Mouse (Mus musculus) megakaryocyte-erythroid progenitor cell, adult 5-6 weeks (primary cell): ENCODE data around the gene Lta. TPM values are rescaled to one million over a fixed set of nuclear protein-coding genes. Genes with fewer than 3 reads are reported as not detected.

Experiments
- ATAC-seq: replicated peaks from 2 replicates; pipeline ENCODE4 v1.8.0; 2016; ENCODE audit warnings: mild to moderate bottlenecking, inconsistent platforms; ENCODE audit not compliant: severe bottlenecking, poor library complexity, low FRiP score, low TSS enrichment
- total RNA-seq, 2 experiments: library from RNA; stranded (forward) in 1 of 2; stranded (reverse) in 1 of 2; fragments of 200-1000, 215-1000 nt in 1 of 2; fragments of >200 nt in 1 of 2; fragmentation: Nextera tagmentation in 1 of 2; gene quantifications; 2 replicates each; pipeline ENCODE4 v1.2.3; 2014 to 2017

Gene Lta
- total RNA-seq, 2 experiments from 2014 or later, result not detected

GRCm38 (mm10) chr17:35164568-35165450, 40.3 kb downstream of the Lta start, which contains the start of gene Prrc2a:
Prrc2a (minus strand) TSS chr17:35164897.
- ATAC-seq, result peak; percentile 88

GRCm38 (mm10) chr17:35164218-35164567, 41.0 kb downstream of the Lta start:
- no peak for ATAC-seq

GRCm38 (mm10) chr17:35163326-35164081, 41.6 kb downstream of the Lta start:
- ATAC-seq, result no peak

DNA sequence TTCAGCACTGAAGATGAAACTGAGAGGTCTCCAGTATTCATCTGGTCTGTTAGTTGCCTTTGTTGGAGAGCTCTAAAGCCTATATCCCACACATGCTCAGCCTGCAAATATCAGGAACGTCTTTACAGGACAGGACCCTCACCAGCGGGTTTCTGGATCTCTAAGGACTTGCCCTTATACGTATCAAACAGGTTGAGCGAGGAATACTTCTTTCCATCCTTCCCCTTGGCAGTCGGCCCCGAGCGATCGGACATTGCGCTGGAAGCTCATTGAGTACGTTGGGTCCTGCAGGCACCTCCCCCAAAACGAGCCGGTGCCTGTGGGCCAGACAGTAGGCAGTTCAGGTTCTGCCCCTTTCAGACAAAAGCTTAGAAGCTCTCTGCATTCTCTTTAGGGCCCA, 42.4 kb downstream of the Lta start:
- ATAC-seq, result no peak

DNA sequence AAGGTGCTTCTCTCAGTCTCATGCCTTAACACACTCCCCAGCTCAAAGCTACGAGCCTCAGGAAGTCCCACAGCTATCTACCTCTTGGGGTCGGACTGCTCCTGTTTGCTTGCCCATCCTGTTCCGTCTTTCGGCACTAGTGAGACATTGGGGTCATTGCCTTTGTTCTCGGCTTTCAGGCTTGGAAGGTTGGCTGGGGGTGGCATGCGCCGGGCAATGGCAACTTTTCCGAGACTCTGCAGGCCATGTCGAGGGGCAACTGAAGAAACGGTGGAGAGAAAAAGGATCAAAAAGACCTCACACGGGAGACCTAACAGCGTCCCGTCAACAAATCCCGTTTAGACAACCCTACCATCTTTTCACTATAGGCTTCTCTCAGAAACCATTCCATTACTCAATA, 43.0 kb downstream of the Lta start:
- ATAC-seq, result no peak

- ATAC-seq, result no peak
Observed at GRCm38 (mm10) chr17:35161421-35161820, 43.7 kb downstream of the Lta start.

DNA sequence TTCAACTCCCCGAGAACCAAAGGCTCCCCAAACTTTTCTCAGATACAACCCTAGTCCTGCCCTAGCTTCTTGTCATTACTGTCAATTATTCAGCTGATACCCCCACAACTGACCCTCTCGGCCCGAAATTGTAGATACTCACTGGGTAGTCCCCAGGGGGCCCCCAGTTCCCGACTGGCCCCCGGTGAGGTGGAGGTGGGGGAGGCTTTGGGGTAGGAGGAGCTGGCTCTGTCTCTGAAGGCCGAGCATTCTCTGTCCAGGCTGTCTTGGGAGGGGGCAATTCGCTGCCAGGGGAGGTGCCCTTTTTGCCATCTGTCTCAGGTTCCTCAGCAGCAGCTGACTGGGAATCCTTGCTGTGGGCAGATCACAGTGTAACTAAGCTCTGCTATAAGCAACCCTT, 45.5 kb downstream of the Lta start:
- no peak for ATAC-seq

DNA sequence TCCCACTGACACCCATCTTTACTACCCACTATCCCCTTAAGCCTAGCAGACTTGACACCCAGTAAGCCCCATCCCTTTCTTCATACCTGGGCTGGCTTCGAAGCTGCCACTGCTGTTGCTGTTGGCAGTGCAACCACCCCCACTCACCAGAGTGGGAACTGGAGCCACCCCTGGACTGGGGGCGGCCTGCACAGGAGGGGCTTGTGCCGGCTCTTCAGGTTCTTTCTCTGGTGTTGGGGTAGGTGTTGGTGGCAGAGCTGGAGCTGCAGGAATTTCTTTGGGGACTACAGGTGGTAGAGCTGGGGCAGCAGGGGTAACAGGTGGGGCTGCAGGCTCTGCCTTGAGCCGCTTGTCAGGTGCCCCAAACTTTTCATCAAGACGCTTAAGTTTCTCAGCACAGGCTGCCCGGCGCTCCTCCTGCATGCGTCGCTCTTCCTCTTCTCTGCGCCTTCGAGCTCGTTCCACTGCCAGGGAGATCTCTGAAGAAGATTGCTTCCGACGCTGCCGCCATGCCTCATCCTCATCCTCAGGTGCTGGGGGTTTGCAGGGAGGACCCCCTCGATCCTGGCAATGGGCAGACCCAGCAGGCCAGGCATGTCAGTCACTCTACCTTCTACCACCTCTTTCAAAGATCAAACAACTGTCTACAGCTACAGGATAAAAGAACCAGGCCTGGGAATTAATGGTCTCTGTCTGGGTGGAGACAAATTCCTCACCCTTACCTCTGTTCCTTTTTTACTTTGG, 46.1 kb downstream of the Lta start:
- no peak for ATAC-seq

DNA sequence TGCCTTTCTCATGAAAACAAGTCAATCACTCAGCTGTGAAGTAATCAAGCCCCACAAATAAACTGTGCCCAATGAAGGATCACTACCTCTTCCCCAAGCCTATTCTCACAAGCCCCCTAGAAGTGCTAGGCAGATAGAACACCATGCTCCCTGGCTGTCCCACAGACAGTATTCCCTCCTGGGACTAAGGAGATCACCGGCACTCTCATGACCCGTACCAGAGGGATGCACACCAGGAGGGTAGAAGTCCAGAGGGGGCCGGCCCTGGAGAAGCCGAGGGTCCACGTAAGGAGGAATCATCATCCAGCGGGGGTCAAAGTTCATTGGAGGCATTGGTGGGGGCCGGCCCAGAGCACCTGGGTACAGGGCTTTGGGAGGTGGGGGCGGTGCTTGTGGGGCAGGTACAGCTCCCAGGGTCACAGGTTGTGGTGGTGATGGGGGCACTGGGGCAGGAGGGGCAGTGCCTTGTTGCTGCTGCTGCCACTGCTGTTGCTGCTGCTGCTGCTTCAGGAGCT, 47.4 kb downstream of the Lta start:
- ATAC-seq, result no peak

DNA sequence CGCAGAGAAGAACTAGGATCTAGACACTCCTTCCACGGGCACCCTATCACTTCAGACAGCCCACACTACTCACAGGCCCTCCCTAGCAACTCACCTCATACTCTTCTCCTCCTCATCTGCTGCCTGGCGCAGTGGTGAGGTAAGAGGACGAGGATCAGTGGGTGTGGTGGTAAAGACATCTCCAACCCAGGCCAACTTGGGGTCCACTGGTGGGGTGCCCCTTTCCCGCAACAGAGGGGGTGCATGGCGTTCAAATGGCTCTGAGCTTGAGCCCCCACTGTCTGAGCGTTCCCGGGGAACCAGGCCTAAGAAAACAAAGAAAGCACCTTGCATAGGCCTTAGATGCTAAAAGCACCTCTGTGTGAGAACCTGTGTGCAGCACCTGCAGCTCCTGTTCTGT, 47.9 kb downstream of the Lta start:
- no peak for ATAC-seq

- no peak for ATAC-seq
Observed at GRCm38 (mm10) chr17:35156461-35157200, 48.5 kb downstream of the Lta start.

DNA sequence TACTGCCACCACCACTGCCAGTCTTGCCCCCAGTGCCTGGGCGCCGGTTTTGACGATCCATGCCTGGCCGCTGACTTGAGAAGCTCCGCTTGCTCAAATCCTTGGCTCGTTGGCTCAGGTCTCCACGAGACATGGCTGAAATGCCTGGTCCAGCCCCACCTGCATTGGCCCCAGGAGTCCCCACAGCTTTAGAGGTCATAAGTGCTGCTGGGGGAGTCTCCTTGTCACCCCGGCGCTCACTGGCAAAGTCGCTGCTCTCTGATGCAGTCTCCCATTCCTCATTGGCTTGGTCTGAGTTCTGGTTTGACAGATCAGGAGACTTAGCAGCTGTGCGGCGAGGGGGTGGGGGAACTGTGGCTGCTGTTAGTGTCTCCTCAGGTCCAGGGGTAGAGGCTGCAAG, 49.7 kb downstream of the Lta start:
- no peak for ATAC-seq

DNA sequence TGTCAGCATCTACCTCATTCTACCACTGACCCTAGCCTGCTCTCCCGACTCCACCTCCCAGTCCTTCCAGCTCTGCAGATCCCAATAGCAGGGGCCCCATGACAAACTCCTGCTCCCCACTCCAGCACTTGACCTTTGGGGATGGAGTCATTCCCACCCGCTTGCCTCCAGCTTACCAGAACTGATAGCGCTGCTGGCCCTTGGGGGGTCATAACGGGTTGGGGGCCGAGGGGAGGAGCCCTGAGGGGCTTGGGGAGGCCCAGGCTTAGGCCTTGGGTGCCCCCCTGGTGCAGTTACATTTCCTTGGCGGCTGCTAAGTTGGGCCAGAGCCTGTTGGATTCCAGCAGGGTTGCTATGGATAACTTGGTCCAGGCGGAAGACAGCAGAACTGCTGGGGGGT, 50.5 kb downstream of the Lta start:
- no peak for ATAC-seq

DNA sequence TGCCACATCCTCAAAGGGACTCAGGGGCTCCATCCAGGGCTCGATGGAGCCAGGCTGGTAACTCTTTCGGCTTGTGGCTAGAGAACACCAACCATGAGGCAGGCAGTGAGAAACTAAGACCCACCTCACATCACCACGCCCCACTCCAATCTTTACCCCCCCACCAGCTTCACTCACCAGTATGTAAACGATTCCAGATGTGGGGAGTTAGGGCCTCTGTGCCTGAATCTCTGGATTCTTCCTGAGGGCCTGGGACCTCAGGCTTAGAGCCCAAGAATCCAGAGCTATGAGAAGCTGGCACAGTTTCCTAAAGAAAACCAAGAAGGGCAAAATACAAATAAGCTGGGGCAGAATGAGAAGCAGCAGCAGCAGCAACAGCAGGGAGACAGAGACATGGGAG, 51.2 kb downstream of the Lta start:
- no peak for ATAC-seq

Other genes starting within 250 kb of the Lta start
Only the 30 nearest of the 39 such genes appear.
- gene Sapcd1, start 177.3 kb downstream of the Lta start, total RNA-seq (2014; fragmentation: Nextera tagmentation), result 9.4 and 14.7 TPM in 2 replicates
- 4.2 TPM in 1 of 2 replicates, not detected in the other for gene Sapcd1, start 177.3 kb downstream of the Lta start, total RNA-seq (2017)
- gene Msh5, start 158.6 kb downstream of the Lta start, total RNA-seq (2014; fragmentation: Nextera tagmentation), result 10.0 and 10.6 TPM in 2 replicates
- 2.4 and 3.1 TPM in 2 replicates for gene Msh5, start 158.6 kb downstream of the Lta start, total RNA-seq (2017)
- gene Clic1, start 155.4 kb downstream of the Lta start, total RNA-seq (2014; fragmentation: Nextera tagmentation), result 126 and 137 TPM in 2 replicates
- 137 and 183 TPM in 2 replicates for gene Clic1, start 155.4 kb downstream of the Lta start, total RNA-seq (2017)
- gene Ddah2, start 146.3 kb downstream of the Lta start, total RNA-seq (2014; fragmentation: Nextera tagmentation), result 2.7 and 7.6 TPM in 2 replicates
- gene Ddah2, start 146.3 kb downstream of the Lta start, total RNA-seq (2017), result 4.6 and 21.4 TPM in 2 replicates
- not detected in 2 replicates for gene Ly6g6c, start 140.0 kb downstream of the Lta start, total RNA-seq (2014; fragmentation: Nextera tagmentation)
- gene Ly6g6c, start 140.0 kb downstream of the Lta start, total RNA-seq (2017), result not detected in 2 replicates
- 0.32 TPM in 1 of 2 replicates, not detected in the other for gene Mpig6b, start 139.2 kb downstream of the Lta start, total RNA-seq (2014; fragmentation: Nextera tagmentation)
- gene Mpig6b, start 139.2 kb downstream of the Lta start, total RNA-seq (2017), result not detected in 2 replicates
- gene Ly6g6e, start 128.4 kb downstream of the Lta start, total RNA-seq (2014; fragmentation: Nextera tagmentation), result not detected in 2 replicates
- not detected in 2 replicates for gene Ly6g6e, start 128.4 kb downstream of the Lta start, total RNA-seq (2017)
- not detected in 2 replicates for gene Ly6g6d, start 127.3 kb downstream of the Lta start, total RNA-seq (2014; fragmentation: Nextera tagmentation)
- not detected in 2 replicates for gene Ly6g6d, start 127.3 kb downstream of the Lta start, total RNA-seq (2017)
- gene Ly6g6f, start 119.7 kb downstream of the Lta start, total RNA-seq (2014; fragmentation: Nextera tagmentation), result not detected in 2 replicates
- gene Ly6g6f, start 119.7 kb downstream of the Lta start, total RNA-seq (2017), result not detected in 2 replicates
- gene Abhd16a, start 116.1 kb downstream of the Lta start, total RNA-seq (2014; fragmentation: Nextera tagmentation), result 62.9 and 76.7 TPM in 2 replicates
- gene Abhd16a, start 116.1 kb downstream of the Lta start, total RNA-seq (2017), result 38.5 and 46.7 TPM in 2 replicates
- gene Ly6g5c, start 97.1 kb downstream of the Lta start, total RNA-seq (2014; fragmentation: Nextera tagmentation), result not detected in 2 replicates
- gene Ly6g5c, start 97.1 kb downstream of the Lta start, total RNA-seq (2017), result not detected in 2 replicates
- 0.42 and 1.1 TPM in 2 replicates for gene Ly6g5b, start 89.9 kb downstream of the Lta start, total RNA-seq (2014; fragmentation: Nextera tagmentation)
- gene Ly6g5b, start 89.9 kb downstream of the Lta start, total RNA-seq (2017), result 0.99 TPM in 1 of 2 replicates, not detected in the other
- 30.4 and 31.5 TPM in 2 replicates for gene Gpank1, start 83.9 kb downstream of the Lta start, total RNA-seq (2014; fragmentation: Nextera tagmentation)
- 36.2 and 37.7 TPM in 2 replicates for gene Gpank1, start 83.9 kb downstream of the Lta start, total RNA-seq (2017)
- 340 and 451 TPM in 2 replicates for gene Csnk2b, start 83.3 kb downstream of the Lta start, total RNA-seq (2014; fragmentation: Nextera tagmentation)
- 319 and 482 TPM in 2 replicates for gene Csnk2b, start 83.3 kb downstream of the Lta start, total RNA-seq (2017)
- 0.70 and 6.3 TPM in 2 replicates for gene D17H6S53E, start 79.0 kb downstream of the Lta start, total RNA-seq (2014; fragmentation: Nextera tagmentation)
- 4.4 and 9.0 TPM in 2 replicates for gene D17H6S53E, start 79.0 kb downstream of the Lta start, total RNA-seq (2017)
- gene Apom, start 73.3 kb downstream of the Lta start, total RNA-seq (2014; fragmentation: Nextera tagmentation), result not detected in 2 replicates
- gene Apom, start 73.3 kb downstream of the Lta start, total RNA-seq (2017), result not detected in 2 replicates
- 158 TPM in 2 replicates for gene Bag6, start 70.2 kb downstream of the Lta start, total RNA-seq (2014; fragmentation: Nextera tagmentation)
- 63.3 and 105 TPM in 2 replicates for gene Bag6, start 70.2 kb downstream of the Lta start, total RNA-seq (2017)
- gene Prrc2a, start 40.5 kb downstream of the Lta start, total RNA-seq (2014; fragmentation: Nextera tagmentation), result 392 and 430 TPM in 2 replicates
- gene Prrc2a, start 40.5 kb downstream of the Lta start, total RNA-seq (2017), result 44.9 and 47.1 TPM in 2 replicates
- not detected in 2 replicates for gene Aif1, start 29.3 kb downstream of the Lta start, total RNA-seq (2014; fragmentation: Nextera tagmentation)
- gene Aif1, start 29.3 kb downstream of the Lta start, total RNA-seq (2017), result 7.4 TPM in 1 of 2 replicates, not detected in the other
- not detected in 2 replicates for gene Lst1, start 16.9 kb downstream of the Lta start, total RNA-seq (2014; fragmentation: Nextera tagmentation)
- 15.8 TPM in 1 of 2 replicates, not detected in the other for gene Lst1, start 16.9 kb downstream of the Lta start, total RNA-seq (2017)
- 5.5 and 12.6 TPM in 2 replicates for gene Ltb, start 10.9 kb downstream of the Lta start, total RNA-seq (2014; fragmentation: Nextera tagmentation)
- 1.3 TPM in 1 of 2 replicates, not detected in the other for gene Ltb, start 10.9 kb downstream of the Lta start, total RNA-seq (2017)
- gene Tnf, start 3.3 kb downstream of the Lta start, total RNA-seq (2014; fragmentation: Nextera tagmentation), result 1.8 TPM in 1 of 2 replicates, not detected in the other
- gene Tnf, start 3.3 kb downstream of the Lta start, total RNA-seq (2017), result 0.88 and 7.7 TPM in 2 replicates
- gene Gm16181, start 15.5 kb upstream of the Lta start, total RNA-seq (2014; fragmentation: Nextera tagmentation), result not detected in 2 replicates
- not detected in 2 replicates for gene Gm16181, start 15.5 kb upstream of the Lta start, total RNA-seq (2017)
- gene Atp6v1g2, start 28.3 kb upstream of the Lta start, total RNA-seq (2014; fragmentation: Nextera tagmentation), result 4.5 and 8.0 TPM in 2 replicates
- gene Atp6v1g2, start 28.3 kb upstream of the Lta start, total RNA-seq (2017), result 0.99 and 2.2 TPM in 2 replicates
- gene Nfkbil1, start 30.4 kb upstream of the Lta start, total RNA-seq (2014; fragmentation: Nextera tagmentation), result 8.8 and 10.1 TPM in 2 replicates
- gene Nfkbil1, start 30.4 kb upstream of the Lta start, total RNA-seq (2017), result 3.5 and 10.1 TPM in 2 replicates
- 488 and 550 TPM in 2 replicates for gene Ddx39b, start 36.4 kb upstream of the Lta start, total RNA-seq (2014; fragmentation: Nextera tagmentation)
- gene Ddx39b, start 36.4 kb upstream of the Lta start, total RNA-seq (2017), result 211 and 221 TPM in 2 replicates
- 237 and 344 TPM in 2 replicates for gene H2-D1, start 57.4 kb upstream of the Lta start, total RNA-seq (2014; fragmentation: Nextera tagmentation)
- gene H2-D1, start 57.4 kb upstream of the Lta start, total RNA-seq (2017), result 289 and 334 TPM in 2 replicates
- not detected in 2 replicates for gene H2-Q1, start 115.1 kb upstream of the Lta start, total RNA-seq (2014; fragmentation: Nextera tagmentation)
- gene H2-Q1, start 115.1 kb upstream of the Lta start, total RNA-seq (2017), result not detected in 2 replicates
- not detected in 2 replicates for gene H2-Q2, start 136.9 kb upstream of the Lta start, total RNA-seq (2014; fragmentation: Nextera tagmentation)
- not detected in 2 replicates for gene H2-Q2, start 136.9 kb upstream of the Lta start, total RNA-seq (2017)
- gene H2-Q4, start 174.3 kb upstream of the Lta start, total RNA-seq (2014; fragmentation: Nextera tagmentation), result 25.7 and 26.1 TPM in 2 replicates
- gene H2-Q4, start 174.3 kb upstream of the Lta start, total RNA-seq (2017), result 19.4 and 44.3 TPM in 2 replicates